ENCODE assay signal across 26 mouse cellular contexts in genomic region chr1:88255466-88255857, GRCm38 (mm10). TPM values are rescaled to one million over a fixed set of nuclear protein-coding genes. Genes with fewer than 3 reads are reported as not detected.
DNase-seq lines count a peak whose midpoint lies in the region; ATAC-seq lines count a peak whose summit lies in the region.
"Had no signal": no experiment of that assay in that cellular context is flagged by ENCODE, and none has a peak within 500 bp of the region (broad histone marks: within the 10 kb centered on the region; RNA-seq: fewer than 3 reads in every experiment).

No protein-coding gene starts in this region.

- H3K4me2 ChIP-seq in heart, embryonic 14.5 days (ENCODE audit: low read length): no peak overlapping the region
- H3K4me2 ChIP-seq in midbrain, embryonic 13.5 days (replicated peaks): no peak overlapping the region
- H3K4me2 ChIP-seq: forebrain, embryonic 12.5 days; heart, embryonic 12.5 days; hindbrain, embryonic 13.5 days had no signal

- H3K27ac ChIP-seq in heart, embryonic 14.5 days (replicated peaks in 1 of 2; ENCODE audit: control insufficient read depth in 1 of 2, insufficient read depth in 1 of 2, low read depth in 2 of 2, low read length in 2 of 2): no peak overlapping the region
- no peak overlapping the region for H3K27ac ChIP-seq in midbrain, embryonic 13.5 days
- no peak overlapping the region for H3K27ac ChIP-seq in midbrain, embryonic 10.5 days (replicated peaks)
- H3K27ac ChIP-seq: forebrain, embryonic 12.5 days; hindbrain, embryonic 13.5 days; hindbrain, postnatal 0 days had no signal

- no peaks in the 10 kb centered on the region for H3K27me3 ChIP-seq in heart, embryonic 14.5 days (ENCODE audit: control insufficient read depth, insufficient read depth, low read length)
- no peaks in the 10 kb centered on the region for H3K27me3 ChIP-seq in midbrain, embryonic 13.5 days
- H3K27me3 ChIP-seq in midbrain, embryonic 10.5 days (ENCODE audit: low read depth, poor library complexity, severe bottlenecking): no peaks in the 10 kb centered on the region
- H3K27me3 ChIP-seq: forebrain, embryonic 12.5 days; heart, embryonic 12.5 days; hindbrain, embryonic 13.5 days; Patski had no signal

- DNase-seq in cerebellum, postnatal 14 days: peak; percentile 38 to 45
- DNase-seq in cerebellum, adult 18-20 months: no peak
- no peak for DNase-seq in heart, postnatal 4 days
- no peak for DNase-seq in midbrain, embryonic 10.5 days (ENCODE audit: low spot score)
- no peak for DNase-seq in thymus, postnatal 4 days
- DNase-seq: adrenal gland, postnatal 14 days; cerebellum, adult 8-10 months; kidney, adult 11 months had no signal

- no peak overlapping the region for H3K9ac ChIP-seq in heart, embryonic 14.5 days (ENCODE audit: low read length)
- no peak overlapping the region for H3K9ac ChIP-seq in midbrain, embryonic 13.5 days (replicated peaks)
- H3K9ac ChIP-seq: forebrain, embryonic 12.5 days; heart, embryonic 12.5 days; hindbrain, embryonic 13.5 days had no signal

- peaks cover 5% of the 10 kb centered on the region; the same call in 1 of the 2 replicates for H3K36me3 ChIP-seq in heart, embryonic 14.5 days (ENCODE audit: control insufficient read depth, insufficient read depth, low read length)
- H3K36me3 ChIP-seq in midbrain, embryonic 13.5 days: peaks cover 15% of the 10 kb centered on the region
- peaks cover 13% of the 10 kb centered on the region for H3K36me3 ChIP-seq in midbrain, embryonic 10.5 days

- WGBS in heart, embryonic 14.5 days: 54% methylated on average over 2 of the region's 2 CpGs
- WGBS in midbrain, embryonic 13.5 days: 52% methylated on average over 2 of the region's 2 CpGs
- 55% methylated on average over 2 of the region's 2 CpGs for whole genome bisulfite sequencing in midbrain, embryonic 10.5 days

- H3K9me3 ChIP-seq in heart, embryonic 14.5 days (ENCODE audit: control insufficient read depth, low read length): peaks cover 63% of the 10 kb centered on the region
- peaks cover 82% of the 10 kb centered on the region for H3K9me3 ChIP-seq in midbrain, embryonic 13.5 days
- peaks cover 97% of the 10 kb centered on the region for H3K9me3 ChIP-seq in midbrain, embryonic 10.5 days (replicated peaks)

- ATAC-seq in heart, embryonic 14.5 days (ENCODE audit: insufficient number of reproducible peaks, insufficient read depth, low FRiP score, low read depth): peak; percentile 0; the same call in 1 of the 2 replicates
- ATAC-seq in midbrain, embryonic 13.5 days: 0 out of 2 replicates have a peak, but pooled peaks have one; percentile 0
- ATAC-seq: activated CD4-positive, CD25-positive, alpha-beta regulatory T cell, adult 4 months; forebrain, embryonic 16.5 days; Patski had no signal

- no peak overlapping the region for H3K4me3 ChIP-seq in heart, embryonic 14.5 days (ENCODE audit: control insufficient read depth in 1 of 2, insufficient read depth in 1 of 2, low read depth in 1 of 2, low read length in 2 of 2)
- H3K4me3 ChIP-seq in midbrain, embryonic 13.5 days (replicated peaks): no peak overlapping the region
- no peak overlapping the region for H3K4me3 ChIP-seq in midbrain, embryonic 10.5 days
- H3K4me3 ChIP-seq: forebrain, embryonic 12.5 days; heart, embryonic 12.5 days; hindbrain, embryonic 13.5 days had no signal

- peaks cover 6 to 7% of the 10 kb centered on the region in 2 experiments for H3K4me1 ChIP-seq in heart, embryonic 14.5 days (ENCODE audit: control insufficient read depth in 2 of 2, insufficient read depth in 2 of 2, low read length in 2 of 2)
- H3K4me1 ChIP-seq in midbrain, embryonic 13.5 days (replicated peaks): no peaks in the 10 kb centered on the region
- no peaks in the 10 kb centered on the region for H3K4me1 ChIP-seq in midbrain, embryonic 10.5 days
- H3K4me1 ChIP-seq: forebrain, embryonic 12.5 days had no signal

RNA-seq across cellular contexts. Expression of gene Hjurp, which starts 22.0 kb away (rescaled TPM):
- polyA plus RNA-seq in heart, embryonic 14.5 days (2014; fragmentation: Nextera tagmentation; extraction: Ambion mirVana): 104 TPM in 2 replicates
- total RNA-seq in heart, postnatal 4 days (2021): 100 to 1,000 TPM in 1 of 2 experiments, 10 to 100 TPM in 1; 97.1 to 100 TPM
- polyA plus RNA-seq in midbrain, embryonic 13.5 days (2015; fragmentation: Nextera tagmentation; extraction: Ambion mirVana): 107 and 110 TPM in 2 replicates
- 213 and 222 TPM in 2 replicates for polyA plus RNA-seq in midbrain, embryonic 10.5 days (2016; fragmentation: Nextera tagmentation; extraction: Ambion mirVana)

RNA-seq across cellular contexts. Expression of gene Trpm8, which starts 22.0 kb away (rescaled TPM):
- polyA plus RNA-seq in heart, embryonic 14.5 days (2014; fragmentation: Nextera tagmentation; extraction: Ambion mirVana): 0.04 TPM in 1 of 2 replicates, not detected in the other
- not detected for total RNA-seq in heart, postnatal 4 days (2021)
- polyA plus RNA-seq in midbrain, embryonic 13.5 days (2015; fragmentation: Nextera tagmentation; extraction: Ambion mirVana): 0.04 TPM in 1 of 2 replicates, not detected in the other
- polyA plus RNA-seq in midbrain, embryonic 10.5 days (2016; fragmentation: Nextera tagmentation; extraction: Ambion mirVana): not detected in 2 replicates
- total RNA-seq: adrenal gland, adult 18-20 months; adrenal gland, postnatal 14 days; CH12.LX; gastrocnemius, adult 18-20 months; gastrocnemius, postnatal 14 days; heart, adult 8-10 months; heart, postnatal 25 days had no signal
- polyA plus RNA-seq: activated CD4-positive, CD25-positive, alpha-beta regulatory T cell, adult 4 months; embryonic facial prominence, embryonic 11.5 days; forebrain, embryonic 12.5 days; gonadal fat pad, adult 2 months; heart, embryonic 12.5 days; intestine, embryonic 14.5 days had no signal

RNA-seq across cellular contexts. Expression of gene Mroh2a, which starts 28.7 kb away (rescaled TPM):
- polyA plus RNA-seq in heart, embryonic 14.5 days (2014; fragmentation: Nextera tagmentation; extraction: Ambion mirVana): 0.62 and 0.77 TPM in 2 replicates
- total RNA-seq in heart, postnatal 4 days (2021): under 1 TPM in 1 of 2 experiments, not detected in 1; 0.02 TPM
- polyA plus RNA-seq in midbrain, embryonic 13.5 days (2015; fragmentation: Nextera tagmentation; extraction: Ambion mirVana): 0.68 and 1.0 TPM in 2 replicates
- polyA plus RNA-seq in midbrain, embryonic 10.5 days (2016; fragmentation: Nextera tagmentation; extraction: Ambion mirVana): 0.91 and 1.3 TPM in 2 replicates
- total RNA-seq: gastrocnemius, adult 18-20 months; gastrocnemius, postnatal 14 days had no signal

RNA-seq across cellular contexts. Expression of gene Ugt1a1, which starts 43.7 kb away (rescaled TPM):
- polyA plus RNA-seq in heart, embryonic 14.5 days (2014; fragmentation: Nextera tagmentation; extraction: Ambion mirVana): not detected in 2 replicates
- not detected for total RNA-seq in heart, postnatal 4 days (2021)
- not detected in 2 replicates for polyA plus RNA-seq in midbrain, embryonic 13.5 days (2015; fragmentation: Nextera tagmentation; extraction: Ambion mirVana)
- polyA plus RNA-seq in midbrain, embryonic 10.5 days (2016; fragmentation: Nextera tagmentation; extraction: Ambion mirVana): not detected in 2 replicates
- total RNA-seq: CH12.LX; heart, adult 8-10 months; heart, postnatal 25 days had no signal
- polyA plus RNA-seq: activated CD4-positive, CD25-positive, alpha-beta regulatory T cell, adult 4 months; embryonic facial prominence, embryonic 11.5 days; forebrain, embryonic 12.5 days; forebrain, embryonic 16.5 days; hindbrain, embryonic 13.5 days had no signal

RNA-seq across cellular contexts. Expression of gene Dnajb3, which starts 49.9 kb away (rescaled TPM):
- 3.9 and 4.1 TPM in 2 replicates for polyA plus RNA-seq in heart, embryonic 14.5 days (2014; fragmentation: Nextera tagmentation; extraction: Ambion mirVana)
- total RNA-seq in heart, postnatal 4 days (2021): 1 to 10 TPM; 1.6 to 1.8 TPM
- 13.9 and 16.2 TPM in 2 replicates for polyA plus RNA-seq in midbrain, embryonic 13.5 days (2015; fragmentation: Nextera tagmentation; extraction: Ambion mirVana)
- polyA plus RNA-seq in midbrain, embryonic 10.5 days (2016; fragmentation: Nextera tagmentation; extraction: Ambion mirVana): 10.7 and 11.1 TPM in 2 replicates
- total RNA-seq: CH12.LX; gastrocnemius, adult 18-20 months had no signal
- polyA plus RNA-seq: Patski had no signal

Comparison
In these comparisons a context has a peak if more than half of its experiments do, and no peak if none do; other contexts are left out.
1. DNase-seq: peak in cerebellum, postnatal 14 days (2 of 2); none in cerebellum, adult 18-20 months (0 of 2), heart, postnatal 4 days (single experiment), midbrain, embryonic 10.5 days (single experiment) and thymus, postnatal 4 days (single experiment).